24 mouse cellular contexts compared by ENCODE assay signal in genomic region chr10:25114316-25114715, GRCm38 (mm10).
DNase-seq lines count a peak whose midpoint lies in the region; ATAC-seq and TF ChIP-seq lines count a peak whose summit lies in the region.
"Had no signal": no experiment of that assay in that cellular context is flagged by ENCODE, and none has a peak within 500 bp of the region (broad histone marks: within the 10 kb centered on the region; RNA-seq: fewer than 3 reads in every experiment).

No protein-coding gene starts in this region.

- no peaks in the 10 kb centered on the region for H3K36me3 ChIP-seq in thymus, adult 2 months (ENCODE audit: control insufficient read depth, insufficient read depth, low read length)
- no peaks in the 10 kb centered on the region for H3K36me3 ChIP-seq in kidney, embryonic 16.5 days (ENCODE audit: insufficient read depth, low read length)
- no peaks in the 10 kb centered on the region for H3K36me3 ChIP-seq in midbrain, postnatal 0 days (ENCODE audit: insufficient read depth, low read length)
- H3K36me3 ChIP-seq: embryonic facial prominence, embryonic 10.5 days; embryonic facial prominence, embryonic 12.5 days; forebrain, embryonic 12.5 days; G1E had no signal

- intact Hi-C loops in left cerebral cortex, postnatal 14 days (cut with DNase I), result no loop called here

- 43% methylated on average over 4 of the region's 4 CpGs for WGBS in thymus, adult 2 months
- WGBS in kidney, embryonic 16.5 days, result 93% methylated on average over 4 of the region's 4 CpGs
- WGBS in midbrain, postnatal 0 days, result 95% methylated on average over 4 of the region's 4 CpGs

- H3K27ac ChIP-seq in thymus, adult 2 months (ENCODE audit: control insufficient read depth, insufficient read depth, low read length), result peak overlapping the region; percentile 22; the same call in 1 of the 2 replicates
- no peak overlapping the region for H3K27ac ChIP-seq in kidney, embryonic 16.5 days (ENCODE audit: low read length)
- H3K27ac ChIP-seq in midbrain, postnatal 0 days (ENCODE audit: low read depth, low read length), result no peak overlapping the region
- H3K27ac ChIP-seq: embryonic facial prominence, embryonic 10.5 days; embryonic facial prominence, embryonic 12.5 days; forebrain, embryonic 12.5 days had no signal

- peaks cover 21% of the 10 kb centered on the region for H3K4me1 ChIP-seq in thymus, adult 2 months (replicated peaks; ENCODE audit: control insufficient read depth, insufficient read depth, low read length)
- 0 out of 2 replicates have a peak, but pooled peaks cover 7% of the 10 kb centered on the region for H3K4me1 ChIP-seq in kidney, embryonic 16.5 days (ENCODE audit: insufficient read depth, low read length)
- H3K4me1 ChIP-seq in midbrain, postnatal 0 days (ENCODE audit: insufficient read depth, low read length), result peaks cover 5% of the 10 kb centered on the region; the same call in 1 of the 2 replicates
- H3K4me1 ChIP-seq: embryonic facial prominence, embryonic 12.5 days had no signal

- ATAC-seq in kidney, embryonic 16.5 days (ENCODE audit: low FRiP score, low TSS enrichment), result no peak
- no peak for ATAC-seq in midbrain, postnatal 0 days (ENCODE audit: low FRiP score)
- ATAC-seq: activated CD4-positive, CD25-positive, alpha-beta regulatory T cell, adult 4 months; forebrain, embryonic 14.5 days; forebrain, embryonic 16.5 days; Patski had no signal

- TF ChIP-seq CTCF in thymus, adult 2 months (IDR thresholded peaks at IDR 0.05; ENCODE audit: borderline replicate concordance, control insufficient read depth, extremely low read depth, insufficient read depth, low read length, poor library complexity), result no peak
- no peak for TF ChIP-seq CTCF in midbrain, postnatal 0 days (IDR thresholded peaks at IDR 0.05)

- no peak for TF ChIP-seq POLR2A in thymus, adult 2 months (IDR thresholded peaks at IDR 0.05; ENCODE audit: control insufficient read depth, extremely low read depth, insufficient read depth, low read length, poor library complexity)

- DNase-seq in thymus, adult 2 months, result peak; percentile 45
- DNase-seq in thymus, postnatal 10 days (ENCODE audit: low spot score in 2 of 2), result peak; percentile 38 to 42
- DNase-seq in thymus, postnatal 25 days, result peak; percentile 54
- peak; percentile 34 for DNase-seq in thymus, postnatal 4 days
- no peak for DNase-seq in left cerebral cortex, postnatal 14 days (ENCODE audit: low spot score in 2 of 2)
- DNase-seq in urinary bladder, postnatal 4 days (ENCODE audit: low spot score in 2 of 2), result no peak
- no peak for DNase-seq in midbrain, postnatal 0 days (ENCODE audit: low spot score)
- DNase-seq: adrenal gland, adult 8-10 months; adrenal gland, postnatal 14 days; adrenal gland, postnatal 36 days; cerebellum, adult 11-12 months; cerebellum, adult 2 months; cerebellum, adult 9-10 months; cerebellum, postnatal 10 days; cerebellum, postnatal 25 days had no signal

- no peak overlapping the region for H3K4me3 ChIP-seq in thymus, adult 2 months (ENCODE audit: control insufficient read depth, insufficient read depth, low read length)
- no peak overlapping the region for H3K4me3 ChIP-seq in kidney, embryonic 16.5 days (ENCODE audit: low read length)
- no peak overlapping the region for H3K4me3 ChIP-seq in midbrain, postnatal 0 days (ENCODE audit: low read depth, low read length)
- H3K4me3 ChIP-seq: embryonic facial prominence, embryonic 10.5 days; embryonic facial prominence, embryonic 12.5 days; forebrain, embryonic 12.5 days had no signal

- H3K9ac ChIP-seq in kidney, embryonic 16.5 days (replicated peaks; ENCODE audit: low read length), result no peak overlapping the region
- H3K9ac ChIP-seq in midbrain, postnatal 0 days (replicated peaks; ENCODE audit: low read length, poor library complexity, severe bottlenecking), result no peak overlapping the region
- H3K9ac ChIP-seq: embryonic facial prominence, embryonic 12.5 days; forebrain, embryonic 12.5 days had no signal

- no peaks in the 10 kb centered on the region for H3K27me3 ChIP-seq in thymus, adult 2 months (ENCODE audit: control insufficient read depth, insufficient read depth, low read length)
- H3K27me3 ChIP-seq in kidney, embryonic 16.5 days (ENCODE audit: insufficient read depth, low read length), result no peaks in the 10 kb centered on the region
- H3K27me3 ChIP-seq in midbrain, postnatal 0 days (ENCODE audit: insufficient read depth, low read length), result no peaks in the 10 kb centered on the region
- H3K27me3 ChIP-seq: embryonic facial prominence, embryonic 12.5 days had no signal

- H3K9me3 ChIP-seq in kidney, embryonic 16.5 days (ENCODE audit: low read length), result no peaks in the 10 kb centered on the region
- H3K9me3 ChIP-seq in midbrain, postnatal 0 days (ENCODE audit: low read length), result no peaks in the 10 kb centered on the region
- H3K9me3 ChIP-seq: embryonic facial prominence, embryonic 10.5 days; embryonic facial prominence, embryonic 12.5 days; forebrain, embryonic 12.5 days; G1E had no signal

- no peak overlapping the region for H3K4me2 ChIP-seq in kidney, embryonic 16.5 days (replicated peaks; ENCODE audit: low read depth, low read length)
- no peak overlapping the region for H3K4me2 ChIP-seq in midbrain, postnatal 0 days (ENCODE audit: low read depth, low read length, poor library complexity, severe bottlenecking)
- H3K4me2 ChIP-seq: embryonic facial prominence, embryonic 12.5 days; forebrain, embryonic 12.5 days had no signal

Comparison
In these comparisons a context has a peak if more than half of its experiments do, and no peak if none do; other contexts are left out.
1. DNase-seq: peak in thymus, adult 2 months (single experiment), thymus, postnatal 10 days (2 of 2), thymus, postnatal 25 days (single experiment) and thymus, postnatal 4 days (single experiment); none in left cerebral cortex, postnatal 14 days (0 of 2), urinary bladder, postnatal 4 days (0 of 2) and midbrain, postnatal 0 days (single experiment).